Mouse (Mus musculus) CH12.LX (cell line): ENCODE measurements at regions not wholly inside any gene's neighbourhood (a gene's known extent, or its start where the extent isn't known, plus 50 kb on each side); places are given as distances from the start of the nearest gene placed in this dataset.

Experiments
- DNase-seq: peaks from one replicate; pipeline ENCODE4 v3.0.0-alpha.2; 2013; ENCODE audit errors: extremely low read depth
- H3K27ac ChIP-seq: 2 replicates; pipeline ENCODE4 v1.5.1; 2012; ENCODE audit warnings: low read depth, mild to moderate bottlenecking, control low read depth, moderate library complexity; ENCODE audit not compliant: insufficient read depth
- H3K27me3 ChIP-seq: replicated peaks from 2 replicates; pipeline ENCODE3; 2012; ENCODE audit warnings: inconsistent platforms
- H3K36me3 ChIP-seq, 2 experiments: replicated peaks in 1 of 2; 2 replicates each; pipeline versions ENCODE3 to v1.6.1; 2012; ENCODE audit warnings: inconsistent platforms in 1 of 2, low read length in 1 of 2, mild to moderate bottlenecking in 1 of 2, mixed read lengths in 1 of 2, moderate library complexity in 1 of 2; ENCODE audit not compliant: control insufficient read depth in 1 of 2, insufficient read depth in 1 of 2
- H3K4me1 ChIP-seq, 2 experiments: 2 replicates each; pipeline ENCODE4 v1.6.1; 2012; ENCODE audit warnings: inconsistent platforms in 1 of 2, moderate library complexity in 1 of 2; ENCODE audit not compliant: insufficient read depth in 2 of 2, control insufficient read depth in 1 of 2
- H3K4me2 ChIP-seq: 2 replicates; pipeline ENCODE4 v1.6.1; 2012; ENCODE audit warnings: low read depth, mild to moderate bottlenecking, control low read depth; ENCODE audit not compliant: poor library complexity, insufficient read depth, severe bottlenecking
- H3K4me3 ChIP-seq, 3 experiments: fragments of 150-350 bp in 1 of 3; sonication (generic) in 1 of 3; replicated peaks in 1 of 3; 2 replicates each; pipeline versions ENCODE3 to v1.5.1; 2011 to 2012; ENCODE audit warnings: low read depth in 2 of 3, low read length in 2 of 3, mild to moderate bottlenecking in 2 of 3, moderate library complexity in 2 of 3, control low read depth in 1 of 3, improper control_type of control experiment in 1 of 3, inconsistent platforms in 1 of 3, mixed read lengths in 1 of 3; ENCODE audit not compliant: poor library complexity in 1 of 3
- H3K79me2 ChIP-seq: replicated peaks from 2 replicates; pipeline ENCODE4 v1.6.1; 2012; ENCODE audit warnings: mild to moderate bottlenecking, moderate library complexity; ENCODE audit not compliant: control insufficient read depth, poor library complexity, insufficient read depth, severe bottlenecking; ENCODE audit errors: extremely low read depth
- H3K9ac ChIP-seq: 2 replicates; pipeline ENCODE4 v1.6.1; 2012; ENCODE audit warnings: low read depth, mild to moderate bottlenecking, control low read depth, moderate library complexity; ENCODE audit not compliant: insufficient read depth
- H3K9me3 ChIP-seq: replicated peaks from 2 replicates; pipeline ENCODE3; 2012; ENCODE audit warnings: low read length, inconsistent platforms, mixed read lengths
- CHD1 ChIP-seq: IDR thresholded peaks from 2 replicates; pipeline ENCODE4 v1.6.1; 2012; ENCODE audit warnings: low read depth, low read length, improper control_type of control experiment, inconsistent platforms
- CHD2 ChIP-seq: IDR thresholded peaks from 2 replicates; pipeline ENCODE4 v1.6.1; 2011; ENCODE audit warnings: low read length, improper control_type of control experiment
- E2F4 ChIP-seq: IDR thresholded peaks from 2 replicates; pipeline ENCODE4 v1.6.1; 2011; ENCODE audit warnings: low read depth, low read length, improper control_type of control experiment; ENCODE audit not compliant: insufficient replicate concordance
- ELF1 ChIP-seq: IDR thresholded peaks from 2 replicates; pipeline ENCODE4 v1.6.1; 2014; ENCODE audit warnings: low read depth, mild to moderate bottlenecking, inconsistent platforms, low read length, improper control_type of control experiment
- ETS1 ChIP-seq: conservative IDR thresholded peaks from 2 replicates; pipeline ENCODE4 v1.6.1; 2012; ENCODE audit warnings: low read depth, mild to moderate bottlenecking, inconsistent platforms, low read length, improper control_type of control experiment, moderate library complexity
- HCFC1 ChIP-seq: IDR thresholded peaks from 2 replicates; pipeline ENCODE4 v1.6.1; 2012; ENCODE audit warnings: low read depth, mild to moderate bottlenecking, inconsistent platforms, low read length, improper control_type of control experiment
- JUND ChIP-seq: conservative IDR thresholded peaks from 2 replicates; pipeline ENCODE4 v1.6.1; 2011; ENCODE audit warnings: low read depth, low read length, improper control_type of control experiment
- MAFK ChIP-seq: IDR thresholded peaks from 2 replicates; pipeline ENCODE4 v1.6.1; 2011; ENCODE audit warnings: low read length, improper control_type of control experiment; ENCODE audit not compliant: insufficient replicate concordance
- MAX ChIP-seq: IDR thresholded peaks from 2 replicates; pipeline ENCODE4 v1.6.1; 2011; ENCODE audit warnings: low read length, improper control_type of control experiment
- MAZ ChIP-seq: IDR thresholded peaks from 2 replicates; pipeline ENCODE4 v1.6.1; 2012; ENCODE audit warnings: low read depth, mild to moderate bottlenecking, inconsistent platforms, low read length, improper control_type of control experiment, moderate library complexity
- MEF2A ChIP-seq: IDR thresholded peaks from 2 replicates; pipeline ENCODE4 v1.6.1; 2014; ENCODE audit warnings: low read depth, mild to moderate bottlenecking, inconsistent platforms, low read length, improper control_type of control experiment, borderline replicate concordance
- MXI1 ChIP-seq: IDR thresholded peaks from 2 replicates; pipeline ENCODE4 v1.6.1; 2011; ENCODE audit warnings: mild to moderate bottlenecking, low read depth, low read length, improper control_type of control experiment
- MYC ChIP-seq: IDR thresholded peaks from 2 replicates; pipeline ENCODE4 v1.6.1; 2011; ENCODE audit warnings: low read depth, mild to moderate bottlenecking, improper control_type of control experiment, low read length
- NELFE ChIP-seq: IDR thresholded peaks from 2 replicates; pipeline ENCODE4 v1.6.1; 2011; ENCODE audit warnings: low read depth, low read length, improper control_type of control experiment
- PAX5 ChIP-seq: IDR thresholded peaks from 2 replicates; pipeline ENCODE4 v1.6.1; 2012; ENCODE audit warnings: low read length, inconsistent platforms, mixed read lengths
- RCOR1 ChIP-seq: conservative IDR thresholded peaks from 2 replicates; pipeline ENCODE4 v1.6.1; 2012; ENCODE audit warnings: low read depth, mild to moderate bottlenecking, inconsistent platforms, low read length, improper control_type of control experiment
- SIN3A ChIP-seq: IDR thresholded peaks from 2 replicates; pipeline ENCODE4 v1.6.1; 2012; ENCODE audit warnings: low read length, improper control_type of control experiment, inconsistent platforms
- SMC3 ChIP-seq: IDR thresholded peaks from 2 replicates; pipeline ENCODE4 v1.6.1; 2011; ENCODE audit warnings: low read depth, low read length, improper control_type of control experiment
- TBP ChIP-seq: conservative IDR thresholded peaks from 2 replicates; pipeline ENCODE4 v1.6.1; 2011; ENCODE audit warnings: low read depth, low read length, improper control_type of control experiment
- UBTF ChIP-seq: IDR thresholded peaks from 2 replicates; pipeline ENCODE4 v1.6.1; 2012; ENCODE audit warnings: low read depth, mild to moderate bottlenecking, inconsistent platforms, low read length, improper control_type of control experiment, moderate library complexity
- USF1 ChIP-seq: IDR thresholded peaks from 2 replicates; pipeline ENCODE4 v1.6.1; 2014; ENCODE audit warnings: low read depth, mild to moderate bottlenecking, inconsistent platforms, low read length, improper control_type of control experiment
- USF2 ChIP-seq: conservative IDR thresholded peaks from 2 replicates; pipeline ENCODE4 v1.6.1; 2011; ENCODE audit warnings: low read depth, low read length, improper control_type of control experiment
- ZKSCAN1 ChIP-seq: IDR thresholded peaks from 2 replicates; pipeline ENCODE4 v1.6.1; 2012; ENCODE audit warnings: low read depth, inconsistent platforms, low read length, improper control_type of control experiment, borderline replicate concordance
- ZMIZ1 ChIP-seq: IDR thresholded peaks from 2 replicates; pipeline ENCODE4 v1.6.1; 2012; ENCODE audit warnings: low read depth, mild to moderate bottlenecking, inconsistent platforms, low read length, improper control_type of control experiment
- ZNF384 ChIP-seq: IDR thresholded peaks from 2 replicates; pipeline ENCODE4 v1.6.1; 2012; ENCODE audit warnings: low read depth, low read length, improper control_type of control experiment, inconsistent platforms
- dilution Hi-C: fragments of 300-500 bp; cut with MboI; formaldehyde crosslinking; loops from 2 replicates; pipeline ENCODE4 v1.14.3; 2020; ENCODE audit warnings: low sequenced_read_pairs; ENCODE audit not compliant: extremely low pct_unique_long_range_greater_than_20kb, extremely low pct_ligation_motif_present
- in situ Hi-C: fragments of 300-500 bp; cut with MboI; formaldehyde crosslinking; loops from 3 replicates; pipeline ENCODE4 v1.14.3; 2019; ENCODE audit warnings: low sequenced_read_pairs, low pct_ligation_motif_present, low pct_unique_long_range_greater_than_20kb, mixed read lengths

- Histone ChIP-seq H3K36me3 (no peaks in the 10 kb centered on the region), H3K4me1 (no peaks in the 10 kb centered on the region), H3K9me3 (peaks cover 57% of the 10 kb centered on the region), H3K4me3 (no peak overlapping the region), H3K27me3 (no peaks in the 10 kb centered on the region), H3K9ac (no peak overlapping the region), H3K27ac (no peak overlapping the region), H3K4me2 (no peak overlapping the region), H3K79me2 (no peaks in the 10 kb centered on the region)
- no peak for DNase-seq
- in situ Hi-C loops (no loop called here), dilution Hi-C loops (no loop called here)
- TF ChIP-seq MXI1 (no peak), ETS1 (no peak), MAFK (no peak), RCOR1 (no peak), ZNF384 (no peak), CHD1 (no peak), ZMIZ1 (no peak), MYC (no peak), TBP (no peak), UBTF (no peak), ELF1 (no peak), CHD2 (no peak), JUND (no peak)
Measured at GRCm38 (mm10) chr4:69596992-69597541, 642.9 kb upstream of the Brinp1 start.

- dilution Hi-C loops: no loop called here
- TF ChIP-seq JUND (no peak), HCFC1 (no peak), MYC (no peak), ELF1 (no peak), PAX5 (no peak), E2F4 (no peak), NELFE (no peak), SIN3A (no peak), CHD1 (no peak), USF1 (no peak), MAX (no peak), USF2 (no peak), SMC3 (no peak), UBTF (no peak), ZMIZ1 (no peak), MAZ (no peak), MEF2A (no peak), ZKSCAN1 (no peak)
- DNase-seq: no peak
- H3K79me2 ChIP-seq: no peaks in the 10 kb centered on the region
- no peaks in the 10 kb centered on the region for H3K4me1 ChIP-seq
- no peak overlapping the region for H3K9ac ChIP-seq
- H3K36me3 ChIP-seq: no peaks in the 10 kb centered on the region
- H3K9me3 ChIP-seq: peaks cover 62% of the 10 kb centered on the region
- H3K4me3 ChIP-seq: no peak overlapping the region
- H3K27ac ChIP-seq: no peak overlapping the region
- no peaks in the 10 kb centered on the region for H3K27me3 ChIP-seq
- in situ Hi-C loops: no loop called here
- H3K4me2 ChIP-seq: no peak overlapping the region
Measured at GRCm38 (mm10) chr4:69594022-69594421, 639.8 kb upstream of the Brinp1 start.
